Comparison of ENCODE assay signal across 10 mouse cellular contexts in genomic region chr10:27127454-27127853, GRCm38 (mm10).
A peak's percentile ranks its signal among the peaks of the same experiment; 100 is the strongest.
DNase-seq lines count a peak whose midpoint lies in the region; ATAC-seq lines count a peak whose summit lies in the region.
"Had no signal": no experiment of that assay in that cellular context is flagged by ENCODE, and none has a peak within 500 bp of the region (broad histone marks: within the 10 kb centered on the region; RNA-seq: fewer than 3 reads in every experiment).

No protein-coding gene starts in this region.

- H3K4me2 ChIP-seq in hindbrain, embryonic 16.5 days (ENCODE audit: low read length), result no peak overlapping the region
- no peak overlapping the region for H3K4me2 ChIP-seq in hindbrain, embryonic 11.5 days (replicated peaks; ENCODE audit: low read depth, low read length)
- H3K4me2 ChIP-seq in forebrain, embryonic 16.5 days (ENCODE audit: low read length), result no peak overlapping the region
- H3K4me2 ChIP-seq in midbrain, embryonic 11.5 days, result no peak overlapping the region
- H3K4me2 ChIP-seq: embryonic facial prominence, embryonic 13.5 days had no signal

- ATAC-seq in hindbrain, embryonic 16.5 days, result peak; percentile 78
- ATAC-seq in hindbrain, embryonic 11.5 days (ENCODE audit: low FRiP score), result no peak
- peak; percentile 85 for ATAC-seq in forebrain, embryonic 16.5 days
- no peak for ATAC-seq in midbrain, embryonic 11.5 days (ENCODE audit: low FRiP score)

- no peaks in the 10 kb centered on the region for H3K27me3 ChIP-seq in hindbrain, embryonic 16.5 days (replicated peaks; ENCODE audit: control insufficient read depth, insufficient read depth, low read length)
- H3K27me3 ChIP-seq in hindbrain, embryonic 11.5 days (ENCODE audit: control insufficient read depth, insufficient read depth, low read length), result no peaks in the 10 kb centered on the region
- H3K27me3 ChIP-seq in forebrain, embryonic 16.5 days (replicated peaks; ENCODE audit: control insufficient read depth, insufficient read depth, low read length), result no peaks in the 10 kb centered on the region
- no peaks in the 10 kb centered on the region for H3K27me3 ChIP-seq in midbrain, embryonic 11.5 days (ENCODE audit: control insufficient read depth, insufficient read depth, low read length)
- H3K27me3 ChIP-seq: embryonic facial prominence, embryonic 13.5 days had no signal

- no peak overlapping the region for H3K9ac ChIP-seq in hindbrain, embryonic 16.5 days (ENCODE audit: low read depth, low read length)
- no peak overlapping the region for H3K9ac ChIP-seq in hindbrain, embryonic 11.5 days (ENCODE audit: low read depth, low read length)
- no peak overlapping the region for H3K9ac ChIP-seq in forebrain, embryonic 16.5 days (replicated peaks; ENCODE audit: low read depth, low read length)
- no peak overlapping the region for H3K9ac ChIP-seq in midbrain, embryonic 11.5 days (ENCODE audit: low read length)
- H3K9ac ChIP-seq: embryonic facial prominence, embryonic 13.5 days; liver, embryonic 14.5 days had no signal

- no peaks in the 10 kb centered on the region for H3K36me3 ChIP-seq in hindbrain, embryonic 16.5 days (ENCODE audit: control insufficient read depth, insufficient read depth, low read length)
- H3K36me3 ChIP-seq in hindbrain, embryonic 11.5 days (ENCODE audit: control insufficient read depth, insufficient read depth, low read length), result no peaks in the 10 kb centered on the region
- H3K36me3 ChIP-seq in forebrain, embryonic 16.5 days (ENCODE audit: control insufficient read depth, insufficient read depth), result no peaks in the 10 kb centered on the region
- no peaks in the 10 kb centered on the region for H3K36me3 ChIP-seq in midbrain, embryonic 11.5 days (ENCODE audit: control insufficient read depth, insufficient read depth, low read length)
- H3K36me3 ChIP-seq: embryonic facial prominence, embryonic 13.5 days had no signal

- no peaks in the 10 kb centered on the region for H3K9me3 ChIP-seq in hindbrain, embryonic 16.5 days (ENCODE audit: control insufficient read depth, low read length)
- H3K9me3 ChIP-seq in hindbrain, embryonic 11.5 days (ENCODE audit: control insufficient read depth, low read length), result no peaks in the 10 kb centered on the region
- H3K9me3 ChIP-seq in forebrain, embryonic 16.5 days (ENCODE audit: control insufficient read depth, low read length), result no peaks in the 10 kb centered on the region
- H3K9me3 ChIP-seq in midbrain, embryonic 11.5 days (ENCODE audit: control insufficient read depth, low read length), result no peaks in the 10 kb centered on the region
- H3K9me3 ChIP-seq: embryonic facial prominence, embryonic 13.5 days had no signal

- no peaks in the 10 kb centered on the region for H3K4me1 ChIP-seq in hindbrain, embryonic 16.5 days (ENCODE audit: control insufficient read depth, insufficient read depth, low read depth, low read length)
- H3K4me1 ChIP-seq in hindbrain, embryonic 11.5 days (replicated peaks; ENCODE audit: control insufficient read depth, insufficient read depth, low read length), result no peaks in the 10 kb centered on the region
- H3K4me1 ChIP-seq in forebrain, embryonic 16.5 days (replicated peaks; ENCODE audit: control insufficient read depth, insufficient read depth, low read length), result no peaks in the 10 kb centered on the region
- no peaks in the 10 kb centered on the region for H3K4me1 ChIP-seq in midbrain, embryonic 11.5 days (ENCODE audit: control insufficient read depth, insufficient read depth, low read length)
- H3K4me1 ChIP-seq: embryonic facial prominence, embryonic 13.5 days had no signal

- 72% methylated on average over 2 of the region's 2 CpGs for WGBS in hindbrain, embryonic 16.5 days
- 83% methylated on average over 2 of the region's 2 CpGs for WGBS in hindbrain, embryonic 11.5 days
- WGBS in forebrain, embryonic 16.5 days, result 79% methylated on average over 2 of the region's 2 CpGs
- WGBS in midbrain, embryonic 11.5 days, result 92% methylated on average over 2 of the region's 2 CpGs

- no peak overlapping the region for H3K4me3 ChIP-seq in hindbrain, embryonic 16.5 days (ENCODE audit: low read length)
- H3K4me3 ChIP-seq in hindbrain, embryonic 11.5 days (ENCODE audit: low read depth, low read length), result no peak overlapping the region
- H3K4me3 ChIP-seq in forebrain, embryonic 16.5 days (replicated peaks; ENCODE audit: low read length), result no peak overlapping the region
- H3K4me3 ChIP-seq in midbrain, embryonic 11.5 days (ENCODE audit: low read depth, low read length), result no peak overlapping the region
- H3K4me3 ChIP-seq: embryonic facial prominence, embryonic 13.5 days had no signal

- no peak overlapping the region for H3K27ac ChIP-seq in hindbrain, embryonic 16.5 days (ENCODE audit: low read depth, low read length)
- H3K27ac ChIP-seq in hindbrain, embryonic 11.5 days (ENCODE audit: low read depth, low read length), result no peak overlapping the region
- no peak overlapping the region for H3K27ac ChIP-seq in forebrain, embryonic 16.5 days (ENCODE audit: low read length)
- no peak overlapping the region for H3K27ac ChIP-seq in midbrain, embryonic 11.5 days (ENCODE audit: low read depth, low read length)
- H3K27ac ChIP-seq: embryonic facial prominence, embryonic 13.5 days; kidney, postnatal 0 days; liver, embryonic 14.5 days had no signal

- DNase-seq in hindbrain, embryonic 11.5 days (ENCODE audit: low spot score), result no peak
- DNase-seq in cerebellum, adult 18-20 months, result peak; percentile 17 to 22
- peak; percentile 16 for DNase-seq in heart, postnatal 4 days
- no peak for DNase-seq in midbrain, embryonic 11.5 days (ENCODE audit: low spot score, missing footprints)
- no peak for DNase-seq in kidney, adult 18-20 months

Comparison
In these comparisons a context has a peak if more than half of its experiments do, and no peak if none do; other contexts are left out.
1. ATAC-seq: peak in hindbrain, embryonic 16.5 days (single experiment) and forebrain, embryonic 16.5 days (single experiment); none in hindbrain, embryonic 11.5 days (single experiment) and midbrain, embryonic 11.5 days (single experiment).
2. DNase-seq: peak in cerebellum, adult 18-20 months (2 of 2) and heart, postnatal 4 days (single experiment); none in hindbrain, embryonic 11.5 days (single experiment), midbrain, embryonic 11.5 days (single experiment) and kidney, adult 18-20 months (single experiment).